Mouse (Mus musculus) heart, embryonic 12.5 days (tissue): ENCODE results near the gene Ppp1r3e. TPM values are rescaled to one million over a fixed set of nuclear protein-coding genes. Genes with fewer than 3 reads are reported as not detected.

Experiments
- ATAC-seq: fragments of 200-750 bp; cut with Nextera tagmentation; 2 replicates; pipeline ENCODE4 v1.8.0; 2017; ENCODE audit warnings: moderate TSS enrichment, moderate library complexity; ENCODE audit not compliant: insufficient number of reproducible peaks, low FRiP score
- H3K27ac ChIP-seq: fragments of 300-500 bp; sonication (generic); 2 replicates; pipeline ENCODE4 v1.5.1; 2016; ENCODE audit warnings: mild to moderate bottlenecking, moderate library complexity; ENCODE audit not compliant: poor library complexity, severe bottlenecking
- H3K27me3 ChIP-seq: fragments of 300-500 bp; sonication (generic); replicated peaks from 2 replicates; pipeline ENCODE4 v1.6.1; 2016; ENCODE audit warnings: mild to moderate bottlenecking, moderate library complexity
- H3K36me3 ChIP-seq: fragments of 300-500 bp; sonication (generic); 2 replicates; pipeline ENCODE4 v1.6.1; 2016; ENCODE audit warnings: mild to moderate bottlenecking, moderate library complexity
- H3K4me1 ChIP-seq: fragments of 300-500 bp; sonication (generic); replicated peaks from 2 replicates; pipeline ENCODE4 v1.6.1; 2016; ENCODE audit warnings: mild to moderate bottlenecking
- H3K4me2 ChIP-seq: fragments of 300-500 bp; sonication (generic); 2 replicates; pipeline ENCODE4 v1.6.1; 2016; ENCODE audit warnings: mild to moderate bottlenecking, moderate library complexity
- H3K4me3 ChIP-seq: fragments of 300-500 bp; sonication (generic); 2 replicates; pipeline ENCODE4 v1.5.1; 2016; ENCODE audit warnings: mild to moderate bottlenecking
- H3K9ac ChIP-seq: fragments of 300-500 bp; sonication (generic); 2 replicates; pipeline ENCODE4 v1.6.1; 2016; ENCODE audit warnings: mild to moderate bottlenecking, moderate library complexity
- H3K9me3 ChIP-seq: fragments of 300-500 bp; sonication (generic); replicated peaks from 2 replicates; pipeline ENCODE4 v1.6.1; 2016; ENCODE audit warnings: mild to moderate bottlenecking, moderate library complexity
- WGBS: fragments of 180-500 bp; shearing (Covaris S2); methylation state at CpG from one replicate; pipeline ENCODE4 v1.1.7; 2016; 5-methylcytosine and 5-hydroxymethylcytosine counted together
- polyA plus RNA-seq: library from polyadenylated mRNA; unstranded; fragments of >200 nt; fragmentation: Nextera tagmentation; extraction: Ambion mirVana; gene quantifications from 2 replicates; pipeline ENCODE4 v1.2.1, GENCODE M21; 2016

Ppp1r3e gene
- polyA plus RNA-seq = 0.62 and 0.79 TPM in 2 replicates

- under 1% methylated on average over 51 of the region's 61 CpGs for WGBS
- Histone ChIP-seq H3K36me3 (no peaks in the 10 kb centered on the region), H3K4me1 (peaks cover 20% of the 10 kb centered on the region), H3K27ac (peak within 1 kb of the TSS; percentile 85), H3K9ac (peak within 1 kb of the TSS; percentile 79), H3K27me3 (peaks cover 7% of the 10 kb centered on the region; the same call in 1 of the 2 replicates), H3K4me3 (peak within 1 kb of the TSS; percentile 76), H3K4me2 (peak within 1 kb of the TSS; percentile 98), H3K9me3 (no peaks in the 10 kb centered on the region)
- peak; percentile 79 for ATAC-seq
These were observed at the start of gene Ppp1r3e for GRCm38 (mm10) chr14:54877048-54877715. TSS of gene Ppp1r3e (minus strand) at chr14:54877550.

- 1% methylated on average over 46 of the region's 58 CpGs for WGBS
- peak; percentile 54 for ATAC-seq
- peaks cover 1% of the 10 kb centered on the region; the same call in 1 of the 2 replicates for H3K9me3 ChIP-seq
- peak overlapping the region; percentile 81 for H3K9ac ChIP-seq
- peaks cover 26% of the 10 kb centered on the region for H3K27me3 ChIP-seq
- peaks cover 45% of the 10 kb centered on the region for H3K4me1 ChIP-seq
- peak overlapping the region; percentile 92 for H3K4me2 ChIP-seq
- peak overlapping the region; percentile 85 for H3K27ac ChIP-seq
- peak overlapping the region; percentile 65 for H3K4me3 ChIP-seq
- peaks cover under 1% of the 10 kb centered on the region; the same call in 1 of the 2 replicates for H3K36me3 ChIP-seq
These were observed 49.2 kb upstream of the Ppp1r3e start for GRCm38 (mm10) chr14:54926401-54927158.

- H3K36me3 ChIP-seq = peaks cover 10% of the 10 kb centered on the region
These were observed 48.3 kb upstream of the Ppp1r3e start, which contains the start of gene Efs for GRCm38 (mm10) chr14:54925349-54926342. TSS of gene Efs (minus strand) at chr14:54926126.

GRCm38 (mm10) chr14:54924641-54925348 lies 47.4 kb upstream of the Ppp1r3e start:
- peak; percentile 71 for ATAC-seq
- 23% methylated on average over 7 of the region's 7 CpGs for WGBS
- H3K4me1 ChIP-seq = peaks cover 42% of the 10 kb centered on the region

More at GRCm38 (mm10) chr14:54925349-54926342, 48.3 kb upstream of the Ppp1r3e start, which contains the start of gene Efs:
- Histone ChIP-seq H3K4me3 (peak within 1 kb of the TSS; percentile 65), H3K27ac (peak within 1 kb of the TSS; percentile 85), H3K27me3 (peaks cover 26% of the 10 kb centered on the region), H3K4me2 (peak within 1 kb of the TSS; percentile 92), H3K9me3 (peaks cover 10% of the 10 kb centered on the region), H3K9ac (peak within 1 kb of the TSS; percentile 81), H3K4me1 (peaks cover 45% of the 10 kb centered on the region)
- 4% methylated on average over 50 of the region's 57 CpGs for WGBS
- peak; percentile 57 for ATAC-seq

GRCm38 (mm10) chr14:54920076-54920685 lies 42.8 kb upstream of the Ppp1r3e start:
- no peak for ATAC-seq

More at GRCm38 (mm10) chr14:54924641-54925348, 47.4 kb upstream of the Ppp1r3e start:
- peak overlapping the region; percentile 92 for H3K4me2 ChIP-seq
- peak overlapping the region; percentile 81 for H3K9ac ChIP-seq
- peak overlapping the region; percentile 65 for H3K4me3 ChIP-seq
- peaks cover 26% of the 10 kb centered on the region for H3K27me3 ChIP-seq
- H3K9me3 ChIP-seq = peaks cover 11% of the 10 kb centered on the region
- H3K27ac ChIP-seq = peak overlapping the region; percentile 85
- H3K36me3 ChIP-seq = peaks cover 18% of the 10 kb centered on the region

GRCm38 (mm10) chr14:54913343-54913742 lies 36.0 kb upstream of the Ppp1r3e start:
- Histone ChIP-seq H3K27ac (no peak overlapping the region), H3K4me2 (peak overlapping the region; percentile 99), H3K9ac (peak overlapping the region; percentile 93), H3K4me3 (peak overlapping the region; percentile 92), H3K27me3 (peaks cover 8% of the 10 kb centered on the region; the same call in 1 of the 2 replicates), H3K9me3 (no peaks in the 10 kb centered on the region), H3K4me1 (peaks cover 33% of the 10 kb centered on the region), H3K36me3 (peaks cover 25% of the 10 kb centered on the region)
- no peak for ATAC-seq
- 16% methylated on average over 10 of the region's 10 CpGs for WGBS

More at GRCm38 (mm10) chr14:54920076-54920685, 42.8 kb upstream of the Ppp1r3e start:
- Histone ChIP-seq H3K4me3 (no peak overlapping the region), H3K9me3 (peaks cover 11% of the 10 kb centered on the region), H3K27ac (no peak overlapping the region), H3K27me3 (no peaks in the 10 kb centered on the region), H3K9ac (no peak overlapping the region), H3K4me2 (no peak overlapping the region), H3K36me3 (peaks cover 47% of the 10 kb centered on the region), H3K4me1 (peaks cover 19% of the 10 kb centered on the region)
- 92% methylated on average over 16 of the region's 16 CpGs for WGBS

GRCm38 (mm10) chr14:54912886-54913285 lies 35.5 kb upstream of the Ppp1r3e start, which contains the start of gene Slc22a17:
TSS of gene Slc22a17 (minus strand) at chr14:54913132.
- Histone ChIP-seq H3K4me3 (peak within 1 kb of the TSS; percentile 92), H3K4me1 (peaks cover 33% of the 10 kb centered on the region), H3K9me3 (no peaks in the 10 kb centered on the region), H3K27me3 (peaks cover 8% of the 10 kb centered on the region; the same call in 1 of the 2 replicates), H3K27ac (peak within 1 kb of the TSS; percentile 74), H3K9ac (peak within 1 kb of the TSS; percentile 93), H3K36me3 (peaks cover 27% of the 10 kb centered on the region), H3K4me2 (peak within 1 kb of the TSS; percentile 99)
- under 1% methylated on average over 28 of the region's 28 CpGs for WGBS
- ATAC-seq = peak; percentile 81

GRCm38 (mm10) chr14:54912109-54912850 lies 34.9 kb upstream of the Ppp1r3e start:
- Histone ChIP-seq H3K4me3 (peak overlapping the region; percentile 92), H3K4me2 (peak overlapping the region; percentile 99), H3K9ac (peak overlapping the region; percentile 93), H3K36me3 (peaks cover 31% of the 10 kb centered on the region), H3K27ac (peak overlapping the region; percentile 74), H3K4me1 (peaks cover 33% of the 10 kb centered on the region), H3K27me3 (peaks cover 9% of the 10 kb centered on the region; the same call in 1 of the 2 replicates), H3K9me3 (no peaks in the 10 kb centered on the region)
- peak; percentile 53 for ATAC-seq
- 3% methylated on average over 59 of the region's 69 CpGs for WGBS

- H3K36me3 ChIP-seq = peaks cover 43% of the 10 kb centered on the region
- no peak overlapping the region for H3K27ac ChIP-seq
- no peaks in the 10 kb centered on the region for H3K9me3 ChIP-seq
- no peak overlapping the region for H3K9ac ChIP-seq
- 0 out of 2 replicates have a peak, but pooled peaks cover 14% of the 10 kb centered on the region for H3K27me3 ChIP-seq
- no peak overlapping the region for H3K4me2 ChIP-seq
- H3K4me1 ChIP-seq = peaks cover 40% of the 10 kb centered on the region
- H3K4me3 ChIP-seq = no peak overlapping the region
- ATAC-seq = no peak
- WGBS = 66% methylated on average over 7 of the region's 7 CpGs
These were observed 31.3 kb upstream of the Ppp1r3e start for GRCm38 (mm10) chr14:54908682-54909081.
